Comparison of ENCODE assay signal across 9 mouse cellular contexts in the genomic region with DNA sequence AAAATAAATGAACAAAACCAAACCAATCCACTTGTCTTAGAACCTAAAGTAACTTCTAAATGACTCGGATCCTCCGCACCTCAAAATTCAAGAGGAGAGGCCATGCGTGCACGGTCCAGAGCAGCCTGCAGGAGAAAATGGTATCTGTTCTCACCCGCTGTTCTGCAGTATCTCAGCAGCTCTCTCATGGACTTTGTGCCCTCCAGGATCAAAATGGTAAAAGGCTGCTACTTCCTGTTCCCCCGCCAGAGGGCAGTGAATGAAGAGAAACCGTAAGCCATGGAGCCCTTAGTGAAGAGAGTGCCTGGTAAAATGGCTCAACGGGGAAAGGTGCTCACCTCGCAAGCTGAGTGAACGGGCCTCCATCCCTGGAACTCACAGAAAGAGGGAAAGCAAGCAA. TPM values are rescaled to one million over a fixed set of nuclear protein-coding genes. Genes with fewer than 3 reads are reported as not detected.
DNase-seq lines count a peak whose midpoint lies in the region; ATAC-seq lines count a peak whose summit lies in the region.
"Had no signal": no experiment of that assay in that cellular context is flagged by ENCODE, and none has a peak within 500 bp of the region (broad histone marks: within the 10 kb centered on the region; RNA-seq: fewer than 3 reads in every experiment).

No protein-coding gene starts in this region.

- H3K36me3 ChIP-seq in intestine, embryonic 14.5 days (ENCODE audit: control insufficient read depth, insufficient read depth, low read length) = no peaks in the 10 kb centered on the region
- no peaks in the 10 kb centered on the region for H3K36me3 ChIP-seq in megakaryocyte, embryonic 14.5 days (replicated peaks; ENCODE audit: low read length)
- H3K36me3 ChIP-seq: stomach, embryonic 15.5 days had no signal

- H3K4me3 ChIP-seq in intestine, embryonic 14.5 days (ENCODE audit: low read depth, low read length) = no peak overlapping the region
- peak overlapping the region; percentile 56 for H3K4me3 ChIP-seq in megakaryocyte, embryonic 14.5 days (replicated peaks)
- H3K4me3 ChIP-seq: stomach, embryonic 15.5 days had no signal

- H3K9me3 ChIP-seq in intestine, embryonic 14.5 days (ENCODE audit: control insufficient read depth, low read length) = no peaks in the 10 kb centered on the region
- H3K9me3 ChIP-seq in megakaryocyte, embryonic 14.5 days = no peaks in the 10 kb centered on the region
- H3K9me3 ChIP-seq: stomach, embryonic 15.5 days had no signal

- H3K4me1 ChIP-seq in intestine, embryonic 14.5 days (replicated peaks; ENCODE audit: control insufficient read depth, insufficient read depth, low read length) = no peaks in the 10 kb centered on the region; the same call in 1 of the 2 replicates
- peaks cover 51% of the 10 kb centered on the region for H3K4me1 ChIP-seq in megakaryocyte, embryonic 14.5 days

- no peak overlapping the region for H3K27ac ChIP-seq in intestine, embryonic 14.5 days (ENCODE audit: low read depth)
- H3K27ac ChIP-seq: stomach, embryonic 15.5 days had no signal

- no peak overlapping the region for H3K9ac ChIP-seq in intestine, embryonic 14.5 days (ENCODE audit: low read length)
- H3K9ac ChIP-seq: stomach, embryonic 15.5 days had no signal

- intact Hi-C loops in left cerebral cortex, postnatal 10 days (cut with DNase I) = loop anchor here (2.0 to 5.0 kb wide), 3 partner anchors 19 to 91 kb away; no protein-coding TSS in a partner anchor

- H3K27me3 ChIP-seq in intestine, embryonic 14.5 days (replicated peaks; ENCODE audit: control insufficient read depth, insufficient read depth, low read length) = no peaks in the 10 kb centered on the region
- no peaks in the 10 kb centered on the region for H3K27me3 ChIP-seq in megakaryocyte, embryonic 14.5 days (replicated peaks)
- H3K27me3 ChIP-seq: stomach, embryonic 15.5 days had no signal

- ATAC-seq in common myeloid progenitor, adult 5-6 weeks (replicated peaks; ENCODE audit: low read depth, poor library complexity, severe bottlenecking) = peak; percentile 81
- peak; percentile 71 for ATAC-seq in intestine, embryonic 14.5 days (replicated peaks; ENCODE audit: low FRiP score, low TSS enrichment, low read depth)

- DNase-seq in urinary bladder, postnatal 14 days (ENCODE audit: low spot score) = peak; percentile 66
- no peak for DNase-seq in urinary bladder, adult 2 months (ENCODE audit: low spot score)
- DNase-seq in gastrocnemius, postnatal 25 days = peak; percentile 17
- DNase-seq in intestine, embryonic 14.5 days (ENCODE audit: low spot score) = peak; percentile 88
- DNase-seq in left cerebral cortex, postnatal 10 days (ENCODE audit: extremely low spot score in 1 of 2, low spot score in 2 of 2) = peak; percentile 40 to 47
- DNase-seq in right cerebral cortex, postnatal 36 days (ENCODE audit: low spot score in 2 of 2) = peak; percentile 27 to 30

- 25% methylated on average over 10 of the region's 10 CpGs for WGBS in intestine, embryonic 14.5 days

- H3K4me2 ChIP-seq in intestine, embryonic 14.5 days (ENCODE audit: low read length) = no peak overlapping the region
- H3K4me2 ChIP-seq: stomach, embryonic 15.5 days had no signal

RNA-seq across cellular contexts. Expression of gene Klhl25, which starts 20.3 kb away (rescaled TPM):
- polyA plus RNA-seq in urinary bladder, adult 2 months (2012; rRNA removed) = 13.0 and 14.9 TPM in 2 replicates
- total RNA-seq in common myeloid progenitor, adult 5-6 weeks (2017) = 6.3 and 8.3 TPM in 2 replicates
- total RNA-seq in gastrocnemius, postnatal 25 days (2021) = 1 to 10 TPM; 3.1 to 3.5 TPM
- polyA plus RNA-seq in intestine, embryonic 14.5 days (2014; fragmentation: Nextera tagmentation; extraction: Ambion mirVana) = 12.4 and 14.0 TPM in 2 replicates
- total RNA-seq in left cerebral cortex, postnatal 10 days (2021) = 10 to 100 TPM; 13.3 to 18.5 TPM
- polyA plus RNA-seq in megakaryocyte, embryonic 14.5 days (2012; ENCODE audit: insufficient read depth, low replicate concordance) = 2.8 and 11.9 TPM in 2 replicates
